Mouse (Mus musculus) testis, postnatal 10 days (tissue): ENCODE results near the gene Immp2l.

ENCODE experiments used
- DNase-seq: peaks from one replicate; pipeline ENCODE4 v3.0.0; 2021; ENCODE audit warnings: low spot score

Immp2l gene

DNA sequence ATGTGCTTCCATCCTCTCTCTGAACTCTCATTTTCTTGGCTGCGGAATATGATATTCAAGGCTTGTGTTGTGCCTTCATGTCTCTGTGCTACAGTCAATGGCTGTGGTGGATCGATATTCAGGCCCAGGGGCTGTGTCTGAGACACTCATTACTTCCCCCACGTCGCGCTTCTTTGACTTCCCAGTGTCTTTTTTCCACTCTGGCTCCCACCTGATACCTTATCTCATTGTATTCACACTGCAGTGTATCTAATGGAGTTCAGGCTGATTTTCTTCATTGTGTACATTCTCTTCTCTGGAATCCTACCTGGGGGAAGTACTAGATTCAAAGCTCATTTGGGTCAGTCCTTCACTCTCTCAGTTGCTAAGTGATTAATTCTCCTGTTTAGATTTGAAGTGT is 27.1 kb downstream of the Immp2l start:
- no peak for DNase-seq

DNA sequence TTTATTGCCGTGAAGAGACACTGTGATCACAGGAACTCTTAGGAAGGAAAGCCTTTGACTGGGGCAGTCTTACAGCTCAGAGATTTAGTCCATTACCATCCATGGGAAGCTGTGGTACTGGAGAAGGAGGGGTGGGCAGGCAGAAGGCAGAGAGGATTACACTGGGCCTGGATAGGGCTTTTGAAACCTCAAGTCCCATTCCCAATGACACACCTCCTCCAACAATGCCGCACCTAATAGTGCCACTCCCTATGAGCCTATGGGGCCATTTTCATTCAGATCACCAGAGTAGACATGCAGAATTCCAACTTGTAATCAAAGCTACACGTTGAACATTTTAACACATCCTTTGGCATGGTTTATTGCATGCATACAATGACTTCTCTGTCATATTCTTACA is 29.0 kb downstream of the Immp2l start:
- DNase-seq: no peak

- no peak for DNase-seq
Observed at GRCm38 (mm10) chr12:41054006-41054791, 30.3 kb downstream of the Immp2l start.

- DNase-seq: no peak
Observed at GRCm38 (mm10) chr12:41055941-41056340, 32.1 kb downstream of the Immp2l start.

DNA sequence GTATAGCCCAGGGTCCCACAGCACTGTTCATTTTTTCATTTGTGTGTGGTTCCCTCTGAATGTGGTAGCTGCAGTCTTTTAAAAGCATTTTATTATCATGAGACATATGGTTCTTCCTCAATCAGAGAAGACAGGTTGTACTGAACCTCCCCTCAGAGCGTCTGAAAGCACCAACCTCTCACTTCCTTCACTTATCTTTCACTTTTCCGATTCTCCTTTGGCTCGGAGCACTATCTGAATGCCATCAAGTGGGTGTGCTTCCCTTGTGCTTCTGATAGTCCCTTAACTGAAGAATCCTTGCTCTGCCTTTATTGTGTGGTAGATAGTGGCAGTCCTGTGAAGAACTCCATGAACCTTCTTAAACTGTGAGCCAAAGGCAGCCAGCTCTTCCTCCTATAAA is 39.4 kb downstream of the Immp2l start:
- DNase-seq: no peak

- DNase-seq: no peak
Observed at GRCm38 (mm10) chr12:41081843-41082242, 58.0 kb downstream of the Immp2l start.

GRCm38 (mm10) chr12:41084370-41085089 is 60.6 kb downstream of the Immp2l start:
- DNase-seq: no peak

DNA sequence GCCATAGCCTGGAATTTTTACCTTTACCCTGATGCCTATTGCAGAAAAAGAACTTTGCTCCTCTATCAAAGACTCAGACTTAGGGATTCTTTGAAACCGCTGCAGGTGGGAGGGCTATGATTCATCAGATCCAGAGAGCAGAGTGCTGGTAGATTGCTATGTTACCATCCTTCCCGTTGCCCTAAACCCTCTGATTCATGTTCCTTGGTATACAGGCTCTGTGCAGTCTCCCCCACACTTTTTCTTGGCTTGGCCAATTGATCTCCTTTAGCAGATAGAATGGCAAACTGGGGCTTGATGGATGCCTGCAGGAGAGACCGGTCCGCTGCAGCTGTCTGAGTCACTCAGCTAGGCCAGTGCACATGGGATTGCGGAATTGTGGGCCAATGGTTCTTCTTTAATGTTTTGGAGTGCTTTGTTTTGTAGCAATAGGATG is 66.1 kb downstream of the Immp2l start:
- DNase-seq: no peak

DNA sequence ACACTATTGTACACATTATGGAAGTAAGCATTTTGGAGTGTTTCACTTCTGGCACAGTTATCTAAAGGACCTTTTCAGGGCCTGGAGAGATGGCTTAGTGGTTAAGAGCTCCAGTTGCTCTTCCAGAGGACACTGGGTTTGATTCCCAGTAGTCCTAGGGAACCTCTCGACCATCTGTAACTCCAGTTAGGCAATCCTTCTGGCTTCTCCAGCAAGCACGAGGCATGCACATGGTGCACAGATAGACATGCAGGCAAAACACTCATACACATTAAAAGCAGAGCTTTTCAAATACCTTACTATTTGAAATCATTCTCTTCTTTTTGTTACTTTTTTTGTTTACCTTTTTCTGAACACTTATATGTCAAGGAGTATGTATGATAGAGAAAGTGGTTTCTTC is 66.9 kb downstream of the Immp2l start:
- DNase-seq: no peak

DNA sequence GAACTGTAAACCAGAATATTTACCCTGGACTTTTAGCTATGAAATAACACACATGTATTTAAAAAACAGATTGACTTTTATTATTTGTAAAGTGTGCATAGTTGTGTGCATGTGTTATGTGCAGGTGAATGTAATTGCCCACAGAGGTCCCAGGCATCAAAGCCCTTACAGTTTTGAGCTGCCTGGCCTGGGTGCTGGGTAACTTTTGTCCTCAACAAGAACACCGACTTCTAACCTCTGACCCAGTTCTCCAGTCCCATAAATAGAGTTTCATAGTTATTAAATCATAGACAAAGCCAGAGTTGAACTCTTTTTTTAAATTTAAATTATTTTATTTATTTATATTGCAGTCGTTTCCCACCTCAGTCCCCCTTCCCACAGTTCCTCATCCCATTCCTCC is 67.4 kb downstream of the Immp2l start:
- no peak for DNase-seq

GRCm38 (mm10) chr12:41096045-41096444 is 72.2 kb downstream of the Immp2l start:
- no peak for DNase-seq

DNA sequence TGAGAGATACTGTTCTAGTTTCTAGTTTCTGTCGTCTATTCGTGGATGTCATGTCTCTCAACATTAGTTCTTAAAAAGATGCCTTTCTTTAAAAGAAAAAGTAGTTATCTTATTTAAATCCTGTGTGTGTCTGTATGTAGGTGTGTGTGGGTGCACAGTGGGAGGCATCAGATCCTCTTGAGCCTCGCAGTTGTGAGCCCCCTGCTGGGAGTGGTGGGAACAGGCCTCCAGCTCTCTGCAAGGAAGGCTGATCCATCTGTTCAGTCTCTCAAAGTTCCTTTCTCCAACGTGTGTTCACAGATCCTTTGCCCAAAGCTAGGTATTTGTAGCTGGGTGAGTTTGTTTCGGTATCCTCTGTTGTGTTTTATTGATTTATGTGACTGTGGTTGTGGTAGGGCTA is 73.5 kb downstream of the Immp2l start:
- peak; percentile 69 for DNase-seq

GRCm38 (mm10) chr12:41109011-41109410 is 85.1 kb downstream of the Immp2l start:
- DNase-seq: no peak

DNA sequence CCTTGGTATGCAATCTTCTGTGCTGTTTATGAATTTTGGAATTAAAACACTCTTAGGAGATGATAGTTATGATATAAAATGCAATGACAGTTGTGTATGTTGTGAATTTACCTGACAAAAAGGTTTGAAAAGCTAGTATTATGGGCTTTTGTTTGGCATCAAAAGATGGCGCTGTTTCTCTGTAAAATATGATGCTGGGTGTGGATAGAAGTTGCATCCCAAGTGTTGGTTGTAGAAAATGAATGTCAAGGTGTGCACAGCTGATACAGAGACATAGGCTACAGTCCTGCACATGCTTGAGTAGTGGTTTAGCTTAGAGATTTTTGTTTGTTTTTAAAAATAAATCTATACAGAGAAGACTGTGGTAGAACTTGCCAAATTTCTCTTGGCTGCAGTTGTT is 87.6 kb downstream of the Immp2l start:
- DNase-seq: no peak

DNA sequence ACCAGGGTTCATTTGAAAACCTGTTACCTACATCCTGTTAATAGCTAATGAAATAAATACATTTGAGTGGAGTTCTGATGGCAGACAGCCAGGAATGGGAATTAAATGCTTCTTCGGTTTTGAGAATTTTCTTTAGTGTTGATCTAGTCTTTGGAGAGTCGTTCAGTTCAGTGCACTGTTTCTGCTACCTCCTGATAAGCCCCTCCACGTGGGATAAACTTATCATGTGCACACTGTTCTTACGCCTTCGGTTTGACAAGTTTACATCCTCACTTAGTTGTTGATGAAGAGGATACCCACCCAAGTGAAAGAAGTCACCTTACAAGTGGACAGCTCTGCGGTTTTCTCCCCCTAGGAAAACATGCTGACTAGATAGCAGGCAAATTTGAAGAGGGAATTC is 88.2 kb downstream of the Immp2l start:
- DNase-seq: no peak

- no peak for DNase-seq
Observed at GRCm38 (mm10) chr12:41118358-41118757, 94.5 kb downstream of the Immp2l start.

DNA sequence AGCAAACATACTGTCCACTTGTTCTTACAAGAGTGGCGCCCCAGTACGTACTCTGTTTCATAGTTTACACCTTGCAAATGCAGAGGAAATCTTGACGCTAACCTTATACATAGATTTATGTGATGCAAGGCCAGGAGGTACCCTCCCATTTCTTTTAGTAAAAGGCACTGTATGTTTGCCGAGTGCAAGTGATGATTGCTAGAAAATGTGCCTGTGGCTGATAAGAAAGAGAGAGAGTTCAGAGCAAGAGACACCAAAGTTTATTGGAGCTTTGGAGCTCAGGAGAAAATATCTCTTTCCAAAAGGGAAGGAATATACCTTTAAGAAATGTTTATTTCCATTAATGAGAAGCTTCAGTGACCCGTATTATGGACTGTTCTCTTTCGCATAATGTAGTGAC is 95.8 kb downstream of the Immp2l start:
- DNase-seq: no peak

DNA sequence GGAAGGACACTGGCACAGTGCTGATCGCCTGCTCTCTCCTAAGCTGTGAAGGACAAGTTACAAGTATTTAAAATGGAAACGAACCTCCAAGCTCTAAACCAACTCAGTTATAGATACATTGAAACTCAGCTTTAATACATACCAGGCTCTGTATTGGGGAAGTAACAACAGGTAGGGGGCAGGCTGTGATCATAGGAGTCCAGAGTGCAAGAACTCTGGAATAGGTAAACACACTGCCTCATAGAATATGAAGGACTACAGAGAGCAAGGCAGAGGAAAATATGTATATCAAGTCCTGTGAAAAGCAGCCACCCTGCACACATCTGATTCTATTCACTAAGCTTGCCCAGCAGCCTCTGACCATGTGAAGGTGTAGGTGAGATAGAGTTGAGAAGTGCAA is 99.3 kb downstream of the Immp2l start:
- no peak for DNase-seq

- no peak for DNase-seq
Observed at GRCm38 (mm10) chr12:41134885-41135284, 111.0 kb downstream of the Immp2l start.

DNA sequence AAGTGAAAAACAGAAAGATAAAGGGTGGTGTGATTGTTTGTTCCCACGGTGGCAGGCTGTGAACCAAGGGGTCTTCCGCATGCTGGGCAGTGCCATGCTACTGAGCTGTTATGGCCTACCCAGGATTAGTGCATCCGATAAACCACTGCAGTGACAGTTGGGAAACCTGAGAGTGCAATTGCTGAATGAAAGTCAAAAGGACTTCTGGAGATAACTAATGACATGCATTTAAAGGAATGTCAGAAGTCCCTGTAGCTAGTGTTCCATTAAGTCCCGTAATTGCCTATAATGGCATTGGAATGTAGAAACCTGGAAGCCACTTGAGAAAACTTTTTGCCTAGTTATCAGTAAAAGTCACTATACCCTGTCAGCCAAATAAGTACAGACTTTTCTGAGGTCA is 135.7 kb downstream of the Immp2l start:
- DNase-seq: no peak

GRCm38 (mm10) chr12:41167802-41168201 is 143.9 kb downstream of the Immp2l start:
- no peak for DNase-seq

DNA sequence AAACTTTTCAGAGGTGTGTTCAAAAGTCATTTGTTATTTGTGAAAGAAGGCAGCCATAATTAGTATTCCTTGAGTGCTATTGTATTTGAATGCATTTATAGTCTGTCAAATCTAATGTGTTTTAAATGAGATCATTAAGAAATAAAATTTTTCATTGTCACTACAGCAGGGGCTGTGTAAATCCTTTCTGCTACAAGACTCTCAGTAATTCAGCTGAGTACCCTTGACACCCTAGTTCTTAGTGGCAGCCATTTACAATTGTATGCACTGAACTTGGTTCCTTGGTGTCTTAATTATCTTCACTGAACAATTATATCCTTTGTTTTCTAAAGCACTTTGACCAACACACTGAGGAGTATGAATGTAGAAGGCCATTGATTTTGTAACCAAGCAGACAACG is 146.2 kb downstream of the Immp2l start:
- no peak for DNase-seq

GRCm38 (mm10) chr12:41182856-41183255 is 159.0 kb downstream of the Immp2l start:
- no peak for DNase-seq

DNA sequence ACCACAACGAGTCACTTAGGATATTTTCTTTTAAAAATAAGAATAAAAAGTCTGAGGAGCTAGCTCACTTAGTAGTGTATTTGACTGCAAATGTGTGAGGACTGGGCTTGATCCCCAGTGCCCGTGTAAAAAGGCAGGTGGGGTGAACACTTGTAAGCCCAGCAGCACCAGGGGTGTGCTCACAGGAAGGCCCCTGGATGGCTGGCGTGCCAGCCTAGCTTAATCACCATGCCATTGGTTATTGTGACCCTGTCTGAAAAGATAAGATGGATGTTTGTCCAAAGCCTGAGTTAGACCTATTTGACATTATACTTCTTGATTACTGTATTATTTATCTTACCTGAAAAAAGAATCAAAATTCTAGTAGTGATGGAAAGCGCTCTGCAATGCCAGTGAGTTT is 161.2 kb downstream of the Immp2l start:
- no peak for DNase-seq
